Mouse (Mus musculus): Measurements from ENCODE around the gene Ptprn2. TPM values are rescaled to one million over a fixed set of nuclear protein-coding genes. Genes with fewer than 3 reads are reported as not detected.
A peak's percentile ranks its signal among the peaks of the same experiment; 100 is the strongest.

Ptprn2 gene
- total RNA-seq (2021): 10 to 100 TPM; 13.1 to 17.2 TPM
- long read RNA-seq, experiment 1, partial matches to known transcripts: 1 of 4 reads
- long read RNA-seq, experiment 1, other reads (novel, unspliced or antisense): 3 of 4 reads
- long read RNA-seq, experiment 2, partial matches to known transcripts: 0 of 1 reads
- long read RNA-seq, experiment 2, other reads (novel, unspliced or antisense): 1 of 1 reads

GRCm38 (mm10) chr12:116485591-116486403, at the start of gene Ptprn2:
Ptprn2 (plus strand) TSS chr12:116485720.
- DNase-seq: peak; percentile 89

GRCm38 (mm10) chr12:116436125-116436524, 49.4 kb upstream of the Ptprn2 start:
- no peak for DNase-seq

- DNase-seq: no peak
Measured at GRCm38 (mm10) chr12:116438591-116438990, 46.9 kb upstream of the Ptprn2 start.

- no peak for DNase-seq
Measured at GRCm38 (mm10) chr12:116442184-116442583, 43.3 kb upstream of the Ptprn2 start.

GRCm38 (mm10) chr12:116449536-116449935, 36.0 kb upstream of the Ptprn2 start:
- DNase-seq: no peak

GRCm38 (mm10) chr12:116460379-116461065, 25.0 kb upstream of the Ptprn2 start:
- DNase-seq: peak; percentile 18

GRCm38 (mm10) chr12:116467030-116467429, 18.5 kb upstream of the Ptprn2 start:
- DNase-seq: no peak

- no peak for DNase-seq
Measured at GRCm38 (mm10) chr12:116468348-116468747, 17.2 kb upstream of the Ptprn2 start.

GRCm38 (mm10) chr12:116469096-116469495, 16.4 kb upstream of the Ptprn2 start:
- DNase-seq: no peak

- DNase-seq: no peak
Measured at GRCm38 (mm10) chr12:116473264-116473663, 12.3 kb upstream of the Ptprn2 start.

- no peak for DNase-seq
Measured at GRCm38 (mm10) chr12:116473761-116474160, 11.8 kb upstream of the Ptprn2 start.

- no peak for DNase-seq
Measured at GRCm38 (mm10) chr12:116474676-116475075, 10.8 kb upstream of the Ptprn2 start.

- no peak for DNase-seq
Measured at GRCm38 (mm10) chr12:116478771-116479170, 6.7 kb upstream of the Ptprn2 start.

- DNase-seq: no peak
Measured at GRCm38 (mm10) chr12:116481921-116482320, 3.6 kb upstream of the Ptprn2 start.

GRCm38 (mm10) chr12:116483581-116483980, 1.9 kb upstream of the Ptprn2 start:
- no peak for DNase-seq

GRCm38 (mm10) chr12:116484991-116485390, 529 bp upstream of the Ptprn2 start:
- no peak for DNase-seq

- DNase-seq: no peak
Measured at GRCm38 (mm10) chr12:116486404-116486730, 847 bp downstream of the Ptprn2 start.

GRCm38 (mm10) chr12:116488836-116489235, 3.3 kb downstream of the Ptprn2 start:
- no peak for DNase-seq

- no peak for DNase-seq
Measured at GRCm38 (mm10) chr12:116490575-116491356, 5.2 kb downstream of the Ptprn2 start.

GRCm38 (mm10) chr12:116498666-116499065, 13.1 kb downstream of the Ptprn2 start:
- no peak for DNase-seq

- DNase-seq: no peak
Measured at GRCm38 (mm10) chr12:116500652-116501051, 15.1 kb downstream of the Ptprn2 start.

- no peak for DNase-seq
Measured at GRCm38 (mm10) chr12:116512482-116512881, 27.0 kb downstream of the Ptprn2 start.

All from adrenal gland, postnatal 10 days (tissue).